Mouse (Mus musculus) bone marrow, adult 2 months (tissue): ENCODE results near the gene Ak2.

Source experiments
- CTCF ChIP-seq: fragments of 200-500 bp; IDR thresholded peaks from 2 replicates; pipeline ENCODE4 v1.5.1; 2011; ENCODE audit warnings: low read length, control low read depth; ENCODE audit not compliant: control insufficient read depth, insufficient read depth
- POLR2A ChIP-seq: fragments of 200-500 bp; IDR thresholded peaks from 2 replicates; pipeline ENCODE4 v1.6.1; 2011; ENCODE audit warnings: low read depth, mild to moderate bottlenecking, control low read depth, low read length, borderline replicate concordance; ENCODE audit not compliant: control insufficient read depth

DNA sequence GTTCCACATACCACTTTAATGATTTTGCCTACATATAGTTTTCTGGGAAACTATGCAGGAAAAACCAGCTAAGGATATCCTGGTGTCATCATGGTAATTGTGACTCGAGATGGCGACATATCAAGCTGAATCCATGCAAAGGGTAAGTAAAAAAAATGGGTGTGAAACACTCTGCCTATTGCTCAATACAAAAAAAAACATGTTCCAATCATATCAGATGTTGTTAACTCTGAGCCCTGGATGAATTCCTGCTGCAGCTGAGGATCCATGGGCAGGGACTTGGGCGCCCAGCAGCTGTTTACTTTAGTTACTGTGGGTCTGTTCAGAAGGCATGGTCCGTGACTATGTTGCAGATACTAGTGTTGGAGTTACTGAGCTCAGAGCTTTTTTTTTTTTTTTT lies 15.2 kb upstream of the Ak2 start:
- TF ChIP-seq POLR2A: no peak
- TF ChIP-seq CTCF: no peak
